7 mouse cellular contexts compared by ENCODE assay signal in genomic region chr16:4640267-4641005, GRCm38 (mm10). TPM values are rescaled to one million over a fixed set of nuclear protein-coding genes. Genes with fewer than 3 reads are reported as not detected.
A peak's percentile ranks its signal among the peaks of the same experiment; 100 is the strongest.
DNase-seq lines count a peak whose midpoint lies in the region; ATAC-seq and TF ChIP-seq lines count a peak whose summit lies in the region.

No protein-coding gene starts in this region.

- no peak for TF ChIP-seq CTCF in liver, adult 2 months (IDR thresholded peaks at IDR 0.05; ENCODE audit: low read depth, low read length)

- peaks cover 17% of the 10 kb centered on the region; the same call in 1 of the 2 replicates for H3K79me2 ChIP-seq in liver, adult 2 months (ENCODE audit: control insufficient read depth, insufficient read depth, low read length)

- DNase-seq in MN1 (ENCODE audit: low spot score) = peak; percentile 67
- peak; percentile 48 for DNase-seq in embryonic facial prominence, embryonic 11.5 days (ENCODE audit: low spot score)
- DNase-seq in hindbrain, embryonic 14.5 days (ENCODE audit: low spot score) = no peak
- DNase-seq in liver, adult 2 months (ENCODE audit: extremely low read depth, low read depth, low spot score) = peak; percentile 98
- DNase-seq in urinary bladder, postnatal 25 days (ENCODE audit: low spot score) = no peak

- H3K4me2 ChIP-seq in embryonic facial prominence, embryonic 11.5 days (ENCODE audit: low read depth, low read length) = peak overlapping the region; percentile 72
- peak overlapping the region; percentile 73 for H3K4me2 ChIP-seq in hindbrain, embryonic 14.5 days (replicated peaks)
- peak overlapping the region; percentile 77 for H3K4me2 ChIP-seq in midbrain, embryonic 16.5 days (ENCODE audit: low read length)

- H3K9me3 ChIP-seq in embryonic facial prominence, embryonic 11.5 days (replicated peaks; ENCODE audit: control insufficient read depth, low read length) = no peaks in the 10 kb centered on the region
- H3K9me3 ChIP-seq in hindbrain, embryonic 14.5 days (ENCODE audit: control insufficient read depth, low read length) = no peaks in the 10 kb centered on the region
- no peaks in the 10 kb centered on the region for H3K9me3 ChIP-seq in midbrain, embryonic 16.5 days (replicated peaks; ENCODE audit: control insufficient read depth, low read length, poor library complexity, severe bottlenecking)

- WGBS in embryonic facial prominence, embryonic 11.5 days = 6% methylated on average over 17 of the region's 17 CpGs
- 9% methylated on average over 17 of the region's 17 CpGs for WGBS in hindbrain, embryonic 14.5 days
- 9% methylated on average over 17 of the region's 17 CpGs for WGBS in liver, adult 2 months
- WGBS in midbrain, embryonic 16.5 days = 14% methylated on average over 17 of the region's 17 CpGs

- ATAC-seq in embryonic facial prominence, embryonic 11.5 days (replicated peaks; ENCODE audit: insufficient number of reproducible peaks, low FRiP score, low TSS enrichment, low read depth) = no peak
- ATAC-seq in hindbrain, embryonic 14.5 days (ENCODE audit: low FRiP score) = peak; percentile 12; the same call in 1 of the 2 replicates
- ATAC-seq in midbrain, embryonic 16.5 days = peak; percentile 9; the same call in 1 of the 2 replicates
- no peak for ATAC-seq in activated CD4-positive, CD25-positive, alpha-beta regulatory T cell, adult 4 months

- H3K4me1 ChIP-seq in embryonic facial prominence, embryonic 11.5 days (ENCODE audit: control insufficient read depth, insufficient read depth, low read length) = peaks cover 7% of the 10 kb centered on the region
- H3K4me1 ChIP-seq in hindbrain, embryonic 14.5 days (replicated peaks; ENCODE audit: control insufficient read depth, insufficient read depth, low read length) = peaks cover 39% of the 10 kb centered on the region
- H3K4me1 ChIP-seq in liver, adult 2 months (ENCODE audit: control insufficient read depth, insufficient read depth, low read length) = peaks cover 30% of the 10 kb centered on the region
- peaks cover 7% of the 10 kb centered on the region for H3K4me1 ChIP-seq in midbrain, embryonic 16.5 days (ENCODE audit: control insufficient read depth, insufficient read depth, low read length)

- H3K27ac ChIP-seq in embryonic facial prominence, embryonic 11.5 days (replicated peaks; ENCODE audit: low read depth, low read length) = peak overlapping the region; percentile 84
- 0 out of 2 replicates have a peak overlapping the region, but pooled peaks have one; percentile 15 for H3K27ac ChIP-seq in hindbrain, embryonic 14.5 days
- H3K27ac ChIP-seq in liver, adult 2 months (replicated peaks; ENCODE audit: insufficient read depth, low read depth, low read length) = peak overlapping the region; percentile 83
- H3K27ac ChIP-seq in midbrain, embryonic 16.5 days (ENCODE audit: low read length) = no peak overlapping the region

- H3K36me3 ChIP-seq in embryonic facial prominence, embryonic 11.5 days (replicated peaks; ENCODE audit: control insufficient read depth, insufficient read depth, low read depth, low read length) = no peaks in the 10 kb centered on the region
- H3K36me3 ChIP-seq in hindbrain, embryonic 14.5 days (replicated peaks; ENCODE audit: control insufficient read depth, insufficient read depth) = 0 out of 2 replicates have a peak, but pooled peaks cover 5% of the 10 kb centered on the region
- H3K36me3 ChIP-seq in liver, adult 2 months (ENCODE audit: control insufficient read depth, insufficient read depth, low read length) = no peaks in the 10 kb centered on the region
- H3K36me3 ChIP-seq in midbrain, embryonic 16.5 days (ENCODE audit: control insufficient read depth, insufficient read depth, low read length) = no peaks in the 10 kb centered on the region

- H3K4me3 ChIP-seq in embryonic facial prominence, embryonic 11.5 days (ENCODE audit: low read depth, low read length) = peak overlapping the region; percentile 73
- H3K4me3 ChIP-seq in hindbrain, embryonic 14.5 days (replicated peaks; ENCODE audit: low read length) = peak overlapping the region; percentile 35
- peak overlapping the region; percentile 92 for H3K4me3 ChIP-seq in liver, adult 2 months (ENCODE audit: insufficient read depth, low read depth, low read length)
- H3K4me3 ChIP-seq in midbrain, embryonic 16.5 days (ENCODE audit: low read depth, low read length) = peak overlapping the region; percentile 44

- H3K27me3 ChIP-seq in embryonic facial prominence, embryonic 11.5 days (ENCODE audit: control insufficient read depth, insufficient read depth, low read length) = no peaks in the 10 kb centered on the region
- H3K27me3 ChIP-seq in hindbrain, embryonic 14.5 days (ENCODE audit: control insufficient read depth, insufficient read depth, low read length) = no peaks in the 10 kb centered on the region
- H3K27me3 ChIP-seq in liver, adult 2 months (ENCODE audit: control insufficient read depth, insufficient read depth, low read length) = no peaks in the 10 kb centered on the region
- no peaks in the 10 kb centered on the region for H3K27me3 ChIP-seq in midbrain, embryonic 16.5 days (ENCODE audit: control insufficient read depth, insufficient read depth, low read depth, low read length)

- peak overlapping the region; percentile 77 for H3K9ac ChIP-seq in embryonic facial prominence, embryonic 11.5 days (replicated peaks; ENCODE audit: low read length)
- H3K9ac ChIP-seq in hindbrain, embryonic 14.5 days = peak overlapping the region; percentile 59
- H3K9ac ChIP-seq in liver, adult 2 months (ENCODE audit: low read depth, low read length) = peak overlapping the region; percentile 93
- peak overlapping the region; percentile 62 for H3K9ac ChIP-seq in midbrain, embryonic 16.5 days (ENCODE audit: low read depth, low read length)

- no peak for TF ChIP-seq POLR2A in liver, adult 2 months (IDR thresholded peaks at IDR 0.05; ENCODE audit: extremely low read depth, insufficient read depth, low read length)

RNA-seq across cellular contexts. Expression of gene Dnaja3, which starts 0.6 kb away (rescaled TPM):
- polyA plus RNA-seq in embryonic facial prominence, embryonic 11.5 days (2014; fragmentation: Nextera tagmentation; extraction: Ambion mirVana) = 56.9 and 58.3 TPM in 2 replicates
- 54.6 and 64.8 TPM in 2 replicates for polyA plus RNA-seq in hindbrain, embryonic 14.5 days (2014; fragmentation: Nextera tagmentation; extraction: Ambion mirVana)
- total RNA-seq in liver, adult 2 months (2014; rRNA removed) = 76.3 and 81.0 TPM in 2 replicates
- polyA plus RNA-seq in liver, adult 2 months (2012; rRNA removed) = 37.7 and 43.1 TPM in 2 replicates
- polyA plus RNA-seq in midbrain, embryonic 16.5 days (2015; fragmentation: Nextera tagmentation; extraction: Ambion mirVana) = 69.2 and 70.2 TPM in 2 replicates
- polyA plus RNA-seq in activated CD4-positive, CD25-positive, alpha-beta regulatory T cell, adult 4 months (2017; shearing (Covaris generic)) = 10 to 100 TPM; 17.3 to 22.8 TPM

RNA-seq across cellular contexts. Expression of gene Vasn, which starts 0.7 kb away (rescaled TPM):
- polyA plus RNA-seq in embryonic facial prominence, embryonic 11.5 days (2014; fragmentation: Nextera tagmentation; extraction: Ambion mirVana) = 10.9 and 14.1 TPM in 2 replicates
- polyA plus RNA-seq in hindbrain, embryonic 14.5 days (2014; fragmentation: Nextera tagmentation; extraction: Ambion mirVana) = 6.4 and 6.6 TPM in 2 replicates
- 4.0 and 5.1 TPM in 2 replicates for total RNA-seq in liver, adult 2 months (2014; rRNA removed)
- polyA plus RNA-seq in liver, adult 2 months (2012; rRNA removed) = 12.6 and 18.0 TPM in 2 replicates
- polyA plus RNA-seq in midbrain, embryonic 16.5 days (2015; fragmentation: Nextera tagmentation; extraction: Ambion mirVana) = 4.2 and 4.3 TPM in 2 replicates
- polyA plus RNA-seq in activated CD4-positive, CD25-positive, alpha-beta regulatory T cell, adult 4 months (2017; shearing (Covaris generic)) = 1 to 10 TPM in 1 of 2 experiments, under 1 TPM in 1; 0.79 to 1.1 TPM

RNA-seq across cellular contexts. Expression of gene Pam16, which starts 15.6 kb away (rescaled TPM):
- polyA plus RNA-seq in embryonic facial prominence, embryonic 11.5 days (2014; fragmentation: Nextera tagmentation; extraction: Ambion mirVana) = 103 and 105 TPM in 2 replicates
- polyA plus RNA-seq in hindbrain, embryonic 14.5 days (2014; fragmentation: Nextera tagmentation; extraction: Ambion mirVana) = 174 and 193 TPM in 2 replicates
- total RNA-seq in liver, adult 2 months (2014; rRNA removed) = 36.8 and 41.7 TPM in 2 replicates
- polyA plus RNA-seq in liver, adult 2 months (2012; rRNA removed) = 10.8 and 13.5 TPM in 2 replicates
- 144 and 153 TPM in 2 replicates for polyA plus RNA-seq in midbrain, embryonic 16.5 days (2015; fragmentation: Nextera tagmentation; extraction: Ambion mirVana)
- polyA plus RNA-seq in activated CD4-positive, CD25-positive, alpha-beta regulatory T cell, adult 4 months (2017; shearing (Covaris generic)) = 10 to 100 TPM; 30.5 to 37.9 TPM

RNA-seq across cellular contexts. Expression of gene Coro7, which starts 39.1 kb away (rescaled TPM):
- 12.2 and 12.8 TPM in 2 replicates for polyA plus RNA-seq in embryonic facial prominence, embryonic 11.5 days (2014; fragmentation: Nextera tagmentation; extraction: Ambion mirVana)
- polyA plus RNA-seq in hindbrain, embryonic 14.5 days (2014; fragmentation: Nextera tagmentation; extraction: Ambion mirVana) = 24.1 and 27.2 TPM in 2 replicates
- total RNA-seq in liver, adult 2 months (2014; rRNA removed) = 6.1 and 8.5 TPM in 2 replicates
- polyA plus RNA-seq in liver, adult 2 months (2012; rRNA removed) = 17.3 and 22.7 TPM in 2 replicates
- polyA plus RNA-seq in midbrain, embryonic 16.5 days (2015; fragmentation: Nextera tagmentation; extraction: Ambion mirVana) = 32.6 and 36.4 TPM in 2 replicates
- 100 to 1,000 TPM in 1 of 2 experiments, 10 to 100 TPM in 1; 98.7 to 102 TPM for polyA plus RNA-seq in activated CD4-positive, CD25-positive, alpha-beta regulatory T cell, adult 4 months (2017; shearing (Covaris generic))

RNA-seq across cellular contexts. Expression of gene Glis2, which starts 45.9 kb away (rescaled TPM):
- 19.9 and 21.2 TPM in 2 replicates for polyA plus RNA-seq in embryonic facial prominence, embryonic 11.5 days (2014; fragmentation: Nextera tagmentation; extraction: Ambion mirVana)
- 18.1 and 19.0 TPM in 2 replicates for polyA plus RNA-seq in hindbrain, embryonic 14.5 days (2014; fragmentation: Nextera tagmentation; extraction: Ambion mirVana)
- 0.47 and 0.55 TPM in 2 replicates for total RNA-seq in liver, adult 2 months (2014; rRNA removed)
- 1.7 and 2.5 TPM in 2 replicates for polyA plus RNA-seq in liver, adult 2 months (2012; rRNA removed)
- 13.0 and 14.0 TPM in 2 replicates for polyA plus RNA-seq in midbrain, embryonic 16.5 days (2015; fragmentation: Nextera tagmentation; extraction: Ambion mirVana)
- under 1 TPM in 1 of 2 experiments, not detected in 1; 0.71 TPM for polyA plus RNA-seq in activated CD4-positive, CD25-positive, alpha-beta regulatory T cell, adult 4 months (2017; shearing (Covaris generic))

Comparison
In these comparisons a context has a peak if more than half of its experiments do, and no peak if none do; other contexts are left out.
1. DNase-seq: peak in MN1 (single experiment), embryonic facial prominence, embryonic 11.5 days (single experiment) and liver, adult 2 months (single experiment); none in hindbrain, embryonic 14.5 days (single experiment) and urinary bladder, postnatal 25 days (single experiment).
2. ATAC-seq: peak in hindbrain, embryonic 14.5 days (single experiment) and midbrain, embryonic 16.5 days (single experiment); none in embryonic facial prominence, embryonic 11.5 days (single experiment) and activated CD4-positive, CD25-positive, alpha-beta regulatory T cell, adult 4 months (single experiment).
3. H3K4me3 ChIP-seq: peak in every context shown above with its lines; median percentile 92 in liver, adult 2 months; 73 in embryonic facial prominence, embryonic 11.5 days; 44 in midbrain, embryonic 16.5 days; 35 in hindbrain, embryonic 14.5 days.
4. Peak in every context shown above with its lines, with median percentiles within 50 percentile points of each other: H3K4me2 ChIP-seq and H3K9ac ChIP-seq.